Mouse (Mus musculus) naive thymus-derived CD4-positive, alpha-beta T cell, adult 2 months (primary cell): ENCODE results near the gene Gramd1c.
A peak's percentile ranks its signal among the peaks of the same experiment; 100 is the strongest.

Source experiments
- DNase-seq: peaks from one replicate; pipeline ENCODE4 v3.0.0-alpha.2; 2011; ENCODE audit warnings: low read depth

Gramd1c gene

GRCm38 (mm10) chr16:44018372-44018771 is 44.8 kb downstream of the Gramd1c start:
- no peak for DNase-seq

DNA sequence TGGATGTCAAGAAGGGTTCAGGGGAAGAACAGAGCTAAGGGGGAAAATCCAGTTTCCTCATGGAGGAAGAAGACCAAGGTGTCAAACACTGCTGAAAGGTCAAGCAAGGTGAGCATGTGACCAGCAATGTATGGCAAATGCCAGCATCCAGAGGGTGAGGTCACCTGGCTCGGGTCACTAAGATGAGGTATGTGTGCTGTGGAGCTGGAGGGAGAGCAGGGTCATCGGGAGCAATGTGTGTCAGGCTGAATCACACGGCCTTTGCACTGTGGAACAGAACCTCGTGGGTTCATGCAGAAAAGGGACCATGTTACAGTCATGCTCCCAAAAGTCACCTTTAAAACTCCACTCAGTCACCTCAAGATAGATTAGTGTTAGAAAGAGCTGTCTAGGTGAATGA is 45.4 kb downstream of the Gramd1c start:
- no peak for DNase-seq

GRCm38 (mm10) chr16:44016164-44016563 is 47.0 kb downstream of the Gramd1c start:
- DNase-seq: peak; percentile 66

- peak; percentile 9 for DNase-seq
Observed at GRCm38 (mm10) chr16:44015416-44016158, 47.6 kb downstream of the Gramd1c start.

DNA sequence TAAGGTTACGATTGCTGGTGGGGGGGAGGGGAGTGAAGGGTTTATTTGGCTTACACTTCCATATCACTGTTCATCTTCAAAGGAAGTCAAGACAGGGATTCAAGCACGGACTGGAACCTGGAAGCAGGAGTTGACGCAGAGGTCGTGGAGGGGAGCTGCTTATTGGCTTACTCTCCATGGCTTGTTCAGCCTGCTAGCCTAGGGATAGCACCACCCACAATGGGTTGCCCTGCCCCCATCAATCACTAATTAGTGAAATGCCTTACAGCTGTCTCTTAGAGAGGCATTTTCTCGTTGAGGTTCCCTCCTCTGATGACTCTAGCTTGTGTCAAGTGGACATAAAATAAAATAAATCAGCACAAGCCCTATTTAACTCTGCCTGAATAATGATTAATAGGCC is 52.1 kb downstream of the Gramd1c start:
- no peak for DNase-seq

DNA sequence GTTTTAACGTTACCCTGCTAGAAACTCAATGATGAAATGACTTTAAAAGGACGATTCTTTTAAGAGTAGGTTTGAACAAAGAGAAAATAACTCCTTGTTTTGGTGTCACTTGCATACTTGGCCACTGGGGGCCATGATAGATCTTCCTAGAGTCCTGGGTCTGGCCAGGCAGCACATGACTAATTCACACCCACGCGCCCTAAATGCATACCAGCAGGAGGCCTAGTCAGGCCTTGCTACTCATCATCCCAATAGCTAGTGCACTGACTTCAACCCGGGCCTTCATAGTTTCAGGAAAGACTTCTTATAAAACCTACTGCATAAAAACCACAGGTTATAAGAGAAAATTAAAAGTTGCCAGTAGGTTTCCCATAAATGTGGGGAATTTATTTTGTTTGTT is 61.1 kb downstream of the Gramd1c start:
- no peak for DNase-seq

- DNase-seq: no peak
Observed at GRCm38 (mm10) chr16:43999541-43999940, 63.6 kb downstream of the Gramd1c start.

- no peak for DNase-seq
Observed at GRCm38 (mm10) chr16:43999111-43999510, 64.0 kb downstream of the Gramd1c start.

- no peak for DNase-seq
Observed at GRCm38 (mm10) chr16:43994623-43995022, 68.5 kb downstream of the Gramd1c start.

DNA sequence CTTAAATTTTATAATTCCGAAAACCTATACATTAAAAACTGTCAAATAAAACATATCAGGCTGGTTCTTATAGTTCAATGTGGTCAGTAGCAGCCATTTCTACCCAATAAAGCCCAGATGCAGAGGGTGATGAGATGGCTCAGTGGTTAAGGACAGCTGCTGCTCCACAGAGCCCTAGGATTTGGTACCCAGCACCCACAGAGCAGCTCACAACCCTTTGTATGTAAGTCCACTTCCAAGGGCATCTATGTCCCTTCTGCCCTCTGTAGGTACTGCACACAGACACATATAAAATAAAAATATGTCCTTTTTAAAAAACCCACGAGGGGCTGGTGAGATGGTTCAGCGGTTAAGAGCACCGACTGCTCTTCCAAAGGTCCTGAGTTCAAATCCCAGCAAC is 76.8 kb downstream of the Gramd1c start:
- DNase-seq: no peak

GRCm38 (mm10) chr16:43980110-43980609 is 83.0 kb downstream of the Gramd1c start:
- peak; percentile 56 for DNase-seq

- peak; percentile 56 for DNase-seq
Observed at GRCm38 (mm10) chr16:43979328-43980109, 83.6 kb downstream of the Gramd1c start, which contains the start of gene Zdhhc23. Gene Zdhhc23 (minus strand): TSS chr16:43979791.

DNA sequence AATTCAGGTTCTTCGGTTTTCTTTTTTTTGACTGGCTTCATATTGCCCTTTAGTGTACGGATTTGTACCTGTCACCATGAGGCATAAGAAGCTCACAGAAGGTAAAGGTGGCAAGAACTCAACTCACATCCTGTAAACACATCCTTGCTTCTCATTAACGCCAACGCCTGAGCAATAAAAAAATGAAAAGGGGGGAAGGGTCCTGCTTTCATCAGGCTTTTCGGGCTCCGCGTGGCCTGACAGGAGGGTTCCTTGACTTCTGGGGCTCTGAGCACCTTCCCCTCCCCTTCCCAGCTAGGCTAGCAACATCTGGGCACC is 84.2 kb downstream of the Gramd1c start:
- DNase-seq: peak; percentile 50

- no peak for DNase-seq
Observed at GRCm38 (mm10) chr16:43973606-43974220, 89.4 kb downstream of the Gramd1c start.

GRCm38 (mm10) chr16:43973147-43973546 is 90.0 kb downstream of the Gramd1c start:
- DNase-seq: no peak

DNA sequence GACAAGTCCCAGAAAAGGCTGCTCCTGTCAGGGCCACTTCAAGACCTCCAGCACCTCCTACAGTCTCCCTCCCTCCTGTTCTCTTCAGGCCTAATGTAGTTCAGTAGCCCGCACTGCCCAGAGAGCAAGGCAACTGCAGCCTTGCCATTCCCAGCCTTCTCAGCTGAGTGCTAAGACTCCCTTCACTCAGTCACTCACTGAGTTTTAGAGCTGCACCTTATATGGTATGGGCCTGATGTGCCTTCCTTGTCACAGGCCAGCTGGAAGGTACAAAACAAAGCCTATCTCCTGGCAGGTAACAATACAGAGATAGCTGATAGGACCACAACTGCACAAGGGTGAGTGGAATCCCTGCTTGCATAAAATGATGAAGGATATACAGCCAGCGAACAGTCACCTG is 90.8 kb downstream of the Gramd1c start:
- DNase-seq: no peak

DNA sequence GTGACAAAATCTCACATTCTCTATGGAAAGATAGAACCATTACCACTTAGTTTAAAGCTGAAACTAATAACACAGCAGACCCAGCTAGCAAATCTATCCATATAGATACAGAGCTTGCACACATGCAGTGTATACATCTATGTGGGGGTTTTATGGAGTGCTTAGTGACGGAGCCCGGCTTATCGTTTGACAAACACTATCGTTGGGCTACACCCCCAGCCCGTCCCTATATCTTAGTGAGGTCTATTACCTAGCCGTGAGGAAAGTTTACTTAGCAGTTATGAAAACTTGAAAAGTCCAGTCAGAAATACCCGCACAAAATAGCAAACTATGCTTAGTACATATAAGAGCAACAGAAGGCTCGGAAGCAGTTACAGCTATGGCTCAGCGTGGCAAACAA is 91.4 kb downstream of the Gramd1c start:
- DNase-seq: no peak

DNA sequence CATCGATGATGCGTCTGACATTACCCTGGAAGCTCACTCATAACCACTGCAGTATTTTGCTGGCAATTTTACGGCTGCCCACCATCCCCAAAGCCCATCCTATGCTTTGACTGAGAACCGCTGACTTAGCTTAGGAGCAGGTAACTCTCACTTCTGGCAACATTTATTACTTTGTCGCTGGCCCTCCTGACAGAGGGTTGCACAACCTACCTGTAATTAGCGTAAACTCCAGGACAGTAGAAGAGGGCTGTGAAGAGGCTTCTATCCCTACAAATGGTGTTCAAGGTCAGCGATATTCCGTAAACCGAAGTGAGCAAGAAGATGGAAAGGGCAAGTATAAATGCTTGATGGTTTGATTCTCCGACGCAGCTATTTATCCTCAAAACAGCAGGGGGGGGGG is 92.0 kb downstream of the Gramd1c start:
- no peak for DNase-seq

GRCm38 (mm10) chr16:43970426-43970825 is 92.7 kb downstream of the Gramd1c start:
- DNase-seq: no peak

DNA sequence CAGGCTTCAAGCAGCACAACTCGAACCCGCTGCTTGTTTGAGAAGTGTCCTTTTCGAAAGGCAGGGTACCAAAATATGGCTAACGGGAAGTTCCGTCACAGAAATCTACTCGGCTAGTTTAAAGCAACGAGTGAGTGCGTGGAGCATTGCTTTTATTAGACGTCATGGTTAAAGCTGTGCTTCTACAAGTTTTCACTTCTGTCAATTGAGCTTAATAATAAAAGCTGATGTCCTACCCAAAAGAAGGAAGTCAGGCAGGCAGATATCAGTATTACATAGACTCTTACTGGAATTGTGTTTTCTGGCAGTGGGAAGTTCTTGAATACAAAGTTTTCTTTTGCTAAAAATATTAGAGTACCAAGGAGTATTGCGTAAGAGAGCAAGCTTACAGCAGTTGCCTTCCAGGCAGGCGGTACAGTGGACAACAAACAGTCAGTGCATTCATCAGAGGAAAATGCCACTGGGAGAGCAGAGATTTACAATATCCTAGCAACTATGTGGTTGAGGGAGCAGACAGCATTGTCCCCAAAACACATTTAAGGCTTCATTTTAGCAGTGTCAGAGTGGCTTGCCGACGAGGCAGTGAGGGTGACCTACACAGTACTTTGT is 97.3 kb downstream of the Gramd1c start:
- DNase-seq: no peak

DNA sequence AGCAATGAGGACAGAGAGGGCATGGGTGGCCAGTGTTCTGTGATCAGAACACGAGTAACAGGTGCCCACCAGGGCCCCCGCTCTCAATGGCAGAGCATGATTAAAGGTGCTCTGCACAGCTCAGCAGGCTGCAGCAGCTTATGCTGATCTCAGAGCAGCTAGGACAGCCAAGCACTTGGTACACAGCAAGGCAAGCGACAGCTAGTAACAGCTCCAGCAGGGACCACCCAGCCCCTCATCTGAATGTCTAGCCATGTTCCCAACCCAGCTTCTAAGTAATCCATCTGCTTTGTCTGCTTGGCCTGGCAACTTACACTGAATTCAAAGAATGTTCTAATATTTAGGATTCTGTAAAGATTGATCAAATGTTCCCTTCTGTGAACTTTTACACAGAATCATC is 99.4 kb downstream of the Gramd1c start:
- DNase-seq: no peak

- DNase-seq: no peak
Observed at GRCm38 (mm10) chr16:43963291-43963690, 99.9 kb downstream of the Gramd1c start.
